Mouse (Mus musculus) thymus, adult 2 months (tissue): ENCODE measurements around the gene Rtn4rl1.

Source experiments
- CTCF ChIP-seq: fragments of 200-500 bp; IDR thresholded peaks from 2 replicates; pipeline ENCODE4 v1.5.1; 2012; ENCODE audit warnings: mild to moderate bottlenecking, control low read depth, low read length, moderate library complexity, borderline replicate concordance; ENCODE audit not compliant: control insufficient read depth, poor library complexity, insufficient read depth; ENCODE audit errors: extremely low read depth
- POLR2A ChIP-seq: fragments of 200-500 bp; IDR thresholded peaks from 2 replicates; pipeline ENCODE4 v1.6.1; 2012; ENCODE audit warnings: mild to moderate bottlenecking, low read length, control low read depth, moderate library complexity; ENCODE audit not compliant: control insufficient read depth, poor library complexity, insufficient read depth; ENCODE audit errors: extremely low read depth

DNA sequence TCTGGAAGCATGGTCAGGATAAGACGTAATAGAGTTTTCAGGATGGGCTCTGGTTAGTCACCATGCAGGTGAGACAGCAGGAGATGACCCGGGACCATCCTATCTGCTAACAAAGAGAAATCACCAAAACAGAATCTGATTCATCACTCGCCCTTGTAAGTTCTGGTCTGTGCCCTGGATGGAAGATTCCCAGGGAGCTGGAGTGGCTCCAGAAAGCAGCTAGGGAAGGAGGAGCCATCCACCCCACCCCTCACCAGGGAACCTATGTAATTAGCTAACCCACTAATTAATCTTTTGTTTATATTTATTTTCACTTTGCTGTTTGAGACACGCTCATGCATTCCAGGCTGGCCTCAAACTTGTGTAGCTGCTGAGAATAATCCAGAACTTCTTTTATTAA lies 38.9 kb downstream of the Rtn4rl1 start:
- TF ChIP-seq CTCF = no peak
- no peak for TF ChIP-seq POLR2A
